Mouse (Mus musculus) frontal cortex, postnatal 10 days (tissue): ENCODE measurements around the gene Exd1.
A peak's percentile ranks its signal among the peaks of the same experiment; 100 is the strongest.

Experiments
- DNase-seq, 2 experiments: peaks; one replicate each; pipeline ENCODE4 v3.0.0; 2022; ENCODE audit warnings: low spot score in 2 of 2, mixed read lengths in 1 of 2

Exd1 gene

GRCm38 (mm10) chr2:119547522-119548370 lies at the start of gene Exd1, which contains the start of gene Chp1:
TSS of gene Exd1 (minus strand) at chr2:119547627.
TSS of gene Chp1 (plus strand) at chr2:119547697.
- DNase-seq = peak; percentile 95 to 97

- DNase-seq = no peak
Observed at GRCm38 (mm10) chr2:119596781-119597330, 49.4 kb upstream of the Exd1 start.

- no peak for DNase-seq
Observed at GRCm38 (mm10) chr2:119595308-119595707, 47.9 kb upstream of the Exd1 start.

GRCm38 (mm10) chr2:119594113-119594981 lies 46.9 kb upstream of the Exd1 start:
- DNase-seq = peak; percentile 88 to 96

GRCm38 (mm10) chr2:119593765-119594112 lies 46.3 kb upstream of the Exd1 start:
- no peak for DNase-seq

- no peak for DNase-seq
Observed at GRCm38 (mm10) chr2:119591247-119591646, 43.8 kb upstream of the Exd1 start.

GRCm38 (mm10) chr2:119587383-119587782 lies 40.0 kb upstream of the Exd1 start:
- DNase-seq = no peak

- no peak for DNase-seq
Observed at GRCm38 (mm10) chr2:119584282-119584681, 36.9 kb upstream of the Exd1 start.

- DNase-seq = no peak
Observed at GRCm38 (mm10) chr2:119583439-119583838, 36.0 kb upstream of the Exd1 start.

- DNase-seq = no peak
Observed at GRCm38 (mm10) chr2:119581571-119581970, 34.1 kb upstream of the Exd1 start.

- no peak for DNase-seq
Observed at GRCm38 (mm10) chr2:119572471-119572870, 25.0 kb upstream of the Exd1 start.

GRCm38 (mm10) chr2:119566182-119566855 lies 18.9 kb upstream of the Exd1 start:
- no peak for DNase-seq

- no peak for DNase-seq
Observed at GRCm38 (mm10) chr2:119565284-119565683, 17.9 kb upstream of the Exd1 start.

GRCm38 (mm10) chr2:119561794-119562193 lies 14.4 kb upstream of the Exd1 start:
- no peak for DNase-seq

GRCm38 (mm10) chr2:119558737-119559340 lies 11.4 kb upstream of the Exd1 start:
- no peak for DNase-seq

- DNase-seq = no peak
Observed at GRCm38 (mm10) chr2:119558039-119558438, 10.6 kb upstream of the Exd1 start.

GRCm38 (mm10) chr2:119549678-119550077 lies 2.3 kb upstream of the Exd1 start:
- DNase-seq = no peak

- DNase-seq = no peak
Observed at GRCm38 (mm10) chr2:119548691-119549090, 1.3 kb upstream of the Exd1 start.

GRCm38 (mm10) chr2:119548371-119548660 lies 889 bp upstream of the Exd1 start:
- DNase-seq = no peak

GRCm38 (mm10) chr2:119546848-119547521 lies 442 bp downstream of the Exd1 start:
- DNase-seq = peak; percentile 70 to 75

- no peak for DNase-seq
Observed at GRCm38 (mm10) chr2:119543656-119544055, 3.8 kb downstream of the Exd1 start.
